Mouse (Mus musculus) splenic B cell, adult 2 months (primary cell): Measurements from ENCODE around the gene Slc35e4.
"Not testable (repeated sequence)": the region's sequence is repeated elsewhere in the genome, so short reads cannot be mapped to it uniquely, and the experiment has no call there.

Experiments
- DNase-seq: peaks from one replicate; pipeline ENCODE4 v3.0.0-alpha.2; 2011; ENCODE audit warnings: low read depth, low spot score
- H3K27me3 ChIP-seq: 2 replicates; pipeline ENCODE4 v1.6.1; 2012; ENCODE audit warnings: mild to moderate bottlenecking, low read length, moderate library complexity, mixed read lengths; ENCODE audit not compliant: control insufficient read depth, poor library complexity, insufficient read depth, severe bottlenecking
- H3K36me3 ChIP-seq: 2 replicates; pipeline ENCODE4 v1.6.1; 2012; ENCODE audit warnings: mild to moderate bottlenecking, low read length, moderate library complexity, mixed read lengths; ENCODE audit not compliant: control insufficient read depth, poor library complexity, insufficient read depth, severe bottlenecking

Gene Slc35e4

GRCm38 (mm10) chr11:3930931-3931330 lies 16.5 kb upstream of the Slc35e4 start:
- H3K27me3 ChIP-seq, result no peaks in the 10 kb centered on the region
- DNase-seq, result no peak
- H3K36me3 ChIP-seq, result no peaks in the 10 kb centered on the region

GRCm38 (mm10) chr11:3930019-3930418 lies 15.6 kb upstream of the Slc35e4 start:
- no peak for DNase-seq
- Histone ChIP-seq H3K27me3 (no peaks in the 10 kb centered on the region), H3K36me3 (0 out of 2 replicates have a peak, but pooled peaks cover 1% of the 10 kb centered on the region)

GRCm38 (mm10) chr11:3925916-3926315 lies 11.5 kb upstream of the Slc35e4 start:
- H3K27me3 ChIP-seq, result no peaks in the 10 kb centered on the region; the same call in 1 of the 2 replicates
- H3K36me3 ChIP-seq, result 0 out of 2 replicates have a peak, but pooled peaks cover 1% of the 10 kb centered on the region
- no peak for DNase-seq

DNA sequence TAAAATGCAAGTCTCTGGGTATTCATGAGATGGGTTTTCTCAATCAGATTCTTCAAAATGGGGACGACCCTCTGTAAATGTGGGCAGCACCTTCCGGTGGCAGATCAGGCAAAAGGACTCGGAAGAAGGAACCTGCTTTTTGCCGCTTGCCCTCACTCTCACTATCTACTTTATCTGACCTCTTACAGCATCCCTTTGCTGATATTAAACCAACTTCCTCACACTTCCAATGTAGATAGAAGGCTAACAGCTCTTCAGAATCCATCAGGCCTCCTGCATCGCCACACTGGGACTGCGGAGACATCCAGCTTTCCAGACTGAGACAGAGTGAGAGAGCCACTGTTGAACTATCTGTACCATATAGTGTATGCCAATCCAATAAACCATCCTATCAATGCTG lies 8.3 kb upstream of the Slc35e4 start:
- Histone ChIP-seq H3K27me3 (peaks cover 2% of the 10 kb centered on the region; the same call in 1 of the 2 replicates), H3K36me3 (0 out of 2 replicates have a peak, but pooled peaks cover 1% of the 10 kb centered on the region)
- no peak for DNase-seq

GRCm38 (mm10) chr11:3922115-3922514 lies 7.7 kb upstream of the Slc35e4 start:
- H3K36me3 ChIP-seq, result 0 out of 2 replicates have a peak, but pooled peaks cover 1% of the 10 kb centered on the region
- no peak for DNase-seq
- H3K27me3 ChIP-seq, result peaks cover 2% of the 10 kb centered on the region; the same call in 1 of the 2 replicates

DNA sequence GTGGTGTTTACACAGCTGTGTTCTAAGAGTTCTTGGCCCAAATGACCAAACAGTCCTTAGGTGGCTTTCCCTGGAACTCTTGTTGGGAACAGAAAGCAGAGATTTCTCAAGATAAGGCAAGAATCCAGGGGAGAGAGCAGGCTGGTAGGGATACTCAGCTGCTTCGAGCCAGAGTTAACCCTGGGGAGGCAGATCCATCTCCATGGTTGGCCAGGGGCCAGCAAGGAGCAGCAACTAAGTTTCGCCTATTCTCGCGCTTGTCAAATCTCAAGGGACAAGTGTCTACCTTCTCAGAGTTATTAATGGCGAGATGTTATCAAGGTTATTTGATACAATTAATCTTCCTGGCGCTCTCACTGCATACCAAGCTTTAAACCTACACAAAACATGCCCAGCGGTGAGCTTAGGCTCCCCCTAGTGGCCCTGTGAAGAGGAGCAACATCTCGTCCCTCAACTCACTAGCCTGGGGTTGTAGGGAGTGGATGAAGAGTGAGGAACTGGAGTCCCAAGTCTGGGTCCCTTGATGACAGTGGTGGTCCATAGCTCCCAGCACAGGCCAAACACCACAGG lies 6.9 kb upstream of the Slc35e4 start:
- Histone ChIP-seq H3K36me3 (0 out of 2 replicates have a peak, but pooled peaks cover 1% of the 10 kb centered on the region), H3K27me3 (peaks cover 2% of the 10 kb centered on the region; the same call in 1 of the 2 replicates)
- peak; percentile 74 for DNase-seq

- H3K36me3 ChIP-seq, result 0 out of 2 replicates have a peak, but pooled peaks cover 1% of the 10 kb centered on the region
- DNase-seq, result no peak
Measured at GRCm38 (mm10) chr11:3920476-3920875, 6.0 kb upstream of the Slc35e4 start.

DNA sequence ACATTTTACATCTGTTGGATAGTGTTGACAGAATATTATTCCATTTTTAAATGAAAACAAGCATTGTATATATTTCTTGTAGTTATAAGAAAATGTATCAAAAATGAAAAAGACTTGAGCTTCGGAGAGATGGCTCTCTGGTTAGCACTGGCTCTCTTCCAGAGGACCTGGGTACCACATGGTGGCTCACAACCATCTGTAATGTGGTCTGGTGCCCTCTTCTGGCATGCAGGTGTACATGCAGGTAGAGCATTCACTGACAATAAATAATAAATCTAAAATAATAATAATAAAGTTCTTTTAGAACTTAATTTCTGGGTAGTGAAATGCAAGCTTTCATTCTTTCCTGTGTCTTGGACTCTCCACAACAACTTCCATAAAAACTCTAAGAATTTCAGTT lies 4.3 kb upstream of the Slc35e4 start:
- Histone ChIP-seq H3K36me3 (no peaks in the 10 kb centered on the region), H3K27me3 (peaks cover 2% of the 10 kb centered on the region; the same call in 1 of the 2 replicates)
- peak; percentile 58 for DNase-seq

More at GRCm38 (mm10) chr11:3920476-3920875, 6.0 kb upstream of the Slc35e4 start:
- peaks cover 2% of the 10 kb centered on the region; the same call in 1 of the 2 replicates for H3K27me3 ChIP-seq

- DNase-seq, result peak; percentile 74
- no peaks in the 10 kb centered on the region for H3K27me3 ChIP-seq
- H3K36me3 ChIP-seq, result no peaks in the 10 kb centered on the region
Measured at GRCm38 (mm10) chr11:3913316-3914108, 952 bp downstream of the Slc35e4 start.

GRCm38 (mm10) chr11:3912875-3913271 lies 1.6 kb downstream of the Slc35e4 start:
- peak; percentile 15 for DNase-seq
- no peaks in the 10 kb centered on the region for H3K27me3 ChIP-seq
- H3K36me3 ChIP-seq, result no peaks in the 10 kb centered on the region

GRCm38 (mm10) chr11:3912100-3912874 lies 2.2 kb downstream of the Slc35e4 start:
- no peak for DNase-seq
- no peaks in the 10 kb centered on the region for H3K27me3 ChIP-seq
- no peaks in the 10 kb centered on the region for H3K36me3 ChIP-seq

DNA sequence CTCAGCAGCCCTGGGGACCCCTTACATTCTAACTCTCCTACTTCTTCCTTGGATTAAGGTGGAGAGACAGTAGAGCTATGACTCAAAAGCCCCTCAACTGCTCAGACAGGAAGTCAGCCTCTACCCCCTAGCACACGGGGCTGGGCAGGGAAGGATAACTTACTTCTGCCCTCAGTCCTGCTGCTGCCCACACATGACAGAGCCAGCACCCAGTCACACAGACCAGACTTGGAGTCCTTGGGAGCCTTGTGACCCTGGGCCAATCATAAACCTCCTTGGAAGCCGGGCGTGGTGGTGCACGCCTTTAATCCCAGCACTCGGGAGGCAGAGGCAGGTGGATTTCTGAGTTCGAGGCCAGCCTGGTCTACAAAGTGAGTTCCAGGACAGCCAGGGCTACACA lies 3.0 kb downstream of the Slc35e4 start:
- DNase-seq, H3K36me3 ChIP-seq, H3K27me3 ChIP-seq: not testable (repeated sequence)

- DNase-seq, result peak; percentile 20
- Histone ChIP-seq H3K36me3 (no peaks in the 10 kb centered on the region), H3K27me3 (no peaks in the 10 kb centered on the region)
Measured at GRCm38 (mm10) chr11:3910513-3911310, 3.8 kb downstream of the Slc35e4 start.

GRCm38 (mm10) chr11:3909236-3909635 lies 5.2 kb downstream of the Slc35e4 start:
- H3K36me3 ChIP-seq, result no peaks in the 10 kb centered on the region
- no peaks in the 10 kb centered on the region for H3K27me3 ChIP-seq
- no peak for DNase-seq
